Mouse (Mus musculus) embryonic facial prominence, embryonic 12.5 days (tissue): Measurements from ENCODE around the gene Efcab3. TPM values are rescaled to one million over a fixed set of nuclear protein-coding genes. Genes with fewer than 3 reads are reported as not detected.

Source experiments
- ATAC-seq: fragments of 200-750 bp; cut with Nextera tagmentation; 2 replicates; pipeline ENCODE4 v1.8.0; 2017; ENCODE audit not compliant: insufficient number of reproducible peaks, insufficient read depth, low FRiP score, low TSS enrichment
- H3K27ac ChIP-seq: fragments of 300-500 bp; sonication (generic); 2 replicates; pipeline ENCODE4 v1.5.1; 2016; ENCODE audit warnings: mild to moderate bottlenecking
- H3K27me3 ChIP-seq: fragments of 300-500 bp; sonication (generic); 2 replicates; pipeline ENCODE4 v1.6.1; 2016; ENCODE audit warnings: mild to moderate bottlenecking, moderate library complexity
- H3K36me3 ChIP-seq: fragments of 300-500 bp; sonication (generic); 2 replicates; pipeline ENCODE4 v1.6.1; 2016; ENCODE audit warnings: mild to moderate bottlenecking
- H3K4me1 ChIP-seq: fragments of 300-500 bp; sonication (generic); 2 replicates; pipeline ENCODE4 v1.6.1; 2016
- H3K4me2 ChIP-seq: fragments of 300-500 bp; sonication (generic); replicated peaks from 2 replicates; pipeline ENCODE4 v1.6.1; 2016; ENCODE audit warnings: mild to moderate bottlenecking, moderate library complexity
- H3K4me3 ChIP-seq: fragments of 300-500 bp; sonication (generic); 2 replicates; pipeline ENCODE4 v1.5.1; 2016; ENCODE audit warnings: mild to moderate bottlenecking
- H3K9ac ChIP-seq: fragments of 300-500 bp; sonication (generic); 2 replicates; pipeline ENCODE4 v1.6.1; 2016; ENCODE audit warnings: mild to moderate bottlenecking, moderate library complexity
- H3K9me3 ChIP-seq: fragments of 300-500 bp; sonication (generic); 2 replicates; pipeline ENCODE4 v1.6.1; 2016; ENCODE audit warnings: mild to moderate bottlenecking, moderate library complexity
- WGBS: fragments of 180-500 bp; shearing (Covaris S2); methylation state at CpG from one replicate; pipeline ENCODE4 v1.1.7; 2016; 5-methylcytosine and 5-hydroxymethylcytosine counted together
- polyA plus RNA-seq: library from polyadenylated mRNA; unstranded; fragments of >200 nt; fragmentation: Nextera tagmentation; extraction: Ambion mirVana; gene quantifications from 2 replicates; pipeline ENCODE4 v1.2.1, GENCODE M21; 2016

The Efcab3 gene
- polyA plus RNA-seq, 1 experiment from 2014 or later, result not detected

GRCm38 (mm10) chr11:105149766-105150165 lies 86.4 kb downstream of the Efcab3 start:
- Histone ChIP-seq H3K27ac (no peak overlapping the region), H3K9me3 (no peaks in the 10 kb centered on the region), H3K4me3 (no peak overlapping the region), H3K4me1 (peaks cover 23% of the 10 kb centered on the region), H3K27me3 (peaks cover 9% of the 10 kb centered on the region; the same call in 1 of the 2 replicates), H3K36me3 (no peaks in the 10 kb centered on the region), H3K9ac (no peak overlapping the region), H3K4me2 (no peak overlapping the region)
- no peak for ATAC-seq
- WGBS, result 91% methylated on average over 1 of the region's 1 CpGs

GRCm38 (mm10) chr11:105150691-105151090 lies 87.3 kb downstream of the Efcab3 start:
- H3K9me3 ChIP-seq, result no peaks in the 10 kb centered on the region
- H3K27me3 ChIP-seq, result peaks cover 9% of the 10 kb centered on the region; the same call in 1 of the 2 replicates
- no peak for ATAC-seq
- H3K36me3 ChIP-seq, result no peaks in the 10 kb centered on the region
- WGBS, result 60% methylated on average over 4 of the region's 4 CpGs
- no peak overlapping the region for H3K4me2 ChIP-seq
- no peak overlapping the region for H3K9ac ChIP-seq
- H3K27ac ChIP-seq, result no peak overlapping the region
- H3K4me3 ChIP-seq, result no peak overlapping the region
- peaks cover 26% of the 10 kb centered on the region for H3K4me1 ChIP-seq

DNA sequence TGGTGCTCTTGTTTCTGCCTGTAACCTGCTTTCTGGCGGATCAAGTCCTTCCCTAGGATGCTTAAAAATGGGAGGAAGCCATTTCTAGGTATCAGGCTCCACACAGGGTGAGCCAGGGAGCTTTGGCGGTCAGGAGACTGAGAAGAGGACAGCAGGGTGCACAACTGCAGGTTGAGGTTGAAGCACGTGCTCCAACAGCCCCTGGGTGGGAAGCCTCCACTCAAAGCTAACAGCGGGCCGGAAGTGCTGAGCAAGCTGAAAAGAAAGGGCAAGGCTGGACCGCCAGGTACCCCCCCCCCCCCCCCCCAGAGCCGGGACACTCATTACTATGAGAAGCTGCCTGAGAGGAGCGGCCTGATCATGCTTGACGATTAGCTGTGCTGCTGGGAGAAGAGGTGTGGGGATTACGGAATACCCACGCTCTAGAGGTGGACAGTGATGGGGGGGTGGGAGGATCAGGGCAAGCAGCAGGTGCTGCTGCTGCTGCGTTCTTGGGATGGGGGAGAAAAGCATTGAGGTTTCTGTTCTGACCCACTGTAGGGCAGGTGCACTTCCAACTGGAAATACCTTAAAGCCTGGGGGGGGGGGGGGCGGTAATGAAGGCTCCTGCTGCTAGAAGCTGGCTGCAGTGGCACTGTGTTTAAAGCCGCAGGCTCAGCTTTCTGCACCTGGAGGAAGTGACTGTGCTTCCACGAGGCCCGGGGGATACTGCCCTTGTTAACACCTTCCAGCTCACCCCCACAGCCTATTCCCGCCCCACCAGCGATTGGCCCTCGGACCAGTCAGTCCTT lies 88.0 kb downstream of the Efcab3 start:
- Histone ChIP-seq H3K4me1 (peaks cover 32% of the 10 kb centered on the region), H3K36me3 (no peaks in the 10 kb centered on the region), H3K4me2 (0 out of 2 replicates have a peak overlapping the region, but pooled peaks have one; percentile 9), H3K9me3 (no peaks in the 10 kb centered on the region), H3K4me3 (no peak overlapping the region), H3K9ac (peak overlapping the region; percentile 20; the same call in 1 of the 2 replicates), H3K27ac (no peak overlapping the region), H3K27me3 (peaks cover 9% of the 10 kb centered on the region; the same call in 1 of the 2 replicates)
- ATAC-seq, result no peak
- WGBS, result 19% methylated on average over 18 of the region's 19 CpGs

DNA sequence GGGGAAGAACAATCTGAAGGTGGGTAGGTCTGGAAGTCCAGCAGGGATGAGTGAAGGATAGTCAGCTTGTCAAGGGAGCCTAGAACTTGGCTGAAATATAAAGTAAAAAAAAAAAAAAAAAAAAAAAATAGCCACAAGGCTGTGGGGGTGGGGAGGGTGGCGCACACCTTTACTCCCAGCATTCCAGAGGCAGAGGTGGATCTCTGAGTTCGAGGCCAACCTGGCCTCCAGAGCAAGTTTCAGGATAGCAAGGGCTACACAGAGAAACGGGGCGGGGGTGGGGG lies 88.6 kb downstream of the Efcab3 start:
- Histone ChIP-seq H3K4me3 (no peak overlapping the region), H3K9ac (no peak overlapping the region), H3K9me3 (no peaks in the 10 kb centered on the region), H3K27me3 (peaks cover 9% of the 10 kb centered on the region; the same call in 1 of the 2 replicates), H3K4me1 (peaks cover 33% of the 10 kb centered on the region), H3K36me3 (no peaks in the 10 kb centered on the region), H3K27ac (no peak overlapping the region), H3K4me2 (no peak overlapping the region)
- WGBS, result no CpG with 5 or more reads among the region's 4 CpGs
- ATAC-seq, result no peak

DNA sequence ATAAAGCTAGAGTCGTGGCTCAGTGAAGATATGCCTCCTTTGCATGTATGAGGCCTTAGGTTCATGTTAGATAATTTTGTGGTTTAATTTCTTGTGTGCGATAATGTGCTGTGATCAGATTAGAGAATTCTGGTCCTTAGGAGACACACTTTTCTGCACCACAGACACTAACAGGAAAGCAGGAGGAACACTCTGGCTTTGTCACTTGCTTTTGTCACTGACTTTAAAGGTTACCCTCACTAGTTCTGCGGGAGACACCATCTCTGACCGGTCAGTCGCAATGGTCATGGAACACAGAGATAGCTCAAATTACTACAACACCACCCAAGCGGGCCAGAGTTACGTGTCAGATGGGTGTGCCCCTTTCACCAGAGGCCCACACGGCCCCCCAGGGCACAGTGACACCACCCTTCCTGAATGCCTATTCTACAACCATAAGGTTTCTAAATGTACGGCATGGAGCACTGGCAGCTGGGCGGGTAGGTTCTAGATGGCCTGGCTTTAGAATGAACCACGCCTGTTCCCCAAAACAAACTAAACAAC lies 89.0 kb downstream of the Efcab3 start:
- Histone ChIP-seq H3K4me1 (peaks cover 33% of the 10 kb centered on the region), H3K4me2 (no peak overlapping the region), H3K27me3 (peaks cover 9% of the 10 kb centered on the region; the same call in 1 of the 2 replicates), H3K9ac (no peak overlapping the region), H3K27ac (no peak overlapping the region), H3K36me3 (no peaks in the 10 kb centered on the region), H3K4me3 (no peak overlapping the region), H3K9me3 (no peaks in the 10 kb centered on the region)
- ATAC-seq, result no peak
- 43% methylated on average over 11 of the region's 11 CpGs for WGBS

GRCm38 (mm10) chr11:105153068-105153833 lies 89.9 kb downstream of the Efcab3 start:
- Histone ChIP-seq H3K27me3 (peaks cover 9% of the 10 kb centered on the region; the same call in 1 of the 2 replicates), H3K4me3 (no peak overlapping the region), H3K4me2 (no peak overlapping the region), H3K4me1 (peaks cover 33% of the 10 kb centered on the region), H3K9ac (no peak overlapping the region), H3K9me3 (no peaks in the 10 kb centered on the region), H3K27ac (0 out of 2 replicates have a peak overlapping the region, but pooled peaks have one; percentile 1), H3K36me3 (no peaks in the 10 kb centered on the region)
- WGBS, result 7% methylated on average over 12 of the region's 12 CpGs
- no peak for ATAC-seq

GRCm38 (mm10) chr11:105155915-105156314 lies 92.5 kb downstream of the Efcab3 start:
- Histone ChIP-seq H3K4me1 (peaks cover 33% of the 10 kb centered on the region), H3K4me3 (no peak overlapping the region)

DNA sequence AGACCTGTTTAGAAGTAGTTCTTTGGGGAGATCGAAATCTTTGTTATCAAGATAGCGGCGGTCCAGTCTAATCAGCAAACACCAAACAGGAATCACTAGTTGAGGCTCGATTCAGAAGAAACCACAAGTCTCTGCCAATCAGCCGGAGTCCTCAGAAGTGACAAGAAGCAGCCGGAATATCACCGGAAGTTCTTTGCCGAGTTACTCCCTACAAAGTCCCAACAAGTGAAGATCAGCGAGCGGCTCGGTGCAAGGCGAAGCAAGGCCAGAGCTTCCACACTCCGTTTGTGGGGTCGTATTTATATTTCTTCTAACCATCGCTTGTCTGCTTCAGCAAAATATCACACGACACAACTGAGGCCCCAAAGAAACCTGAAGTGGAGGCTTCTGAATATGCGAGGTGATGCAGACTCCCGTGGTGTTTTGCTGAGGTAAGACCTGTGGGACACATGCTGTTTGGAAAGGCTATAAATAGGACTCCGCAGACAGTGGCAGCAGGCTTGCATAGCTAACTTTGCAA lies 93.4 kb downstream of the Efcab3 start:
- Histone ChIP-seq H3K9me3 (no peaks in the 10 kb centered on the region), H3K9ac (no peak overlapping the region), H3K27ac (no peak overlapping the region), H3K4me1 (peaks cover 29% of the 10 kb centered on the region), H3K4me3 (no peak overlapping the region), H3K4me2 (no peak overlapping the region), H3K36me3 (no peaks in the 10 kb centered on the region), H3K27me3 (0 out of 2 replicates have a peak, but pooled peaks cover under 1% of the 10 kb centered on the region)
- no peak for ATAC-seq
- 84% methylated on average over 19 of the region's 19 CpGs for WGBS

More at GRCm38 (mm10) chr11:105155915-105156314, 92.5 kb downstream of the Efcab3 start:
- Histone ChIP-seq H3K4me2 (no peak overlapping the region), H3K9ac (no peak overlapping the region), H3K36me3 (no peaks in the 10 kb centered on the region), H3K27me3 (peaks cover 9% of the 10 kb centered on the region; the same call in 1 of the 2 replicates), H3K9me3 (no peaks in the 10 kb centered on the region), H3K27ac (no peak overlapping the region)
- no peak for ATAC-seq
- 43% methylated on average over 4 of the region's 4 CpGs for WGBS

DNA sequence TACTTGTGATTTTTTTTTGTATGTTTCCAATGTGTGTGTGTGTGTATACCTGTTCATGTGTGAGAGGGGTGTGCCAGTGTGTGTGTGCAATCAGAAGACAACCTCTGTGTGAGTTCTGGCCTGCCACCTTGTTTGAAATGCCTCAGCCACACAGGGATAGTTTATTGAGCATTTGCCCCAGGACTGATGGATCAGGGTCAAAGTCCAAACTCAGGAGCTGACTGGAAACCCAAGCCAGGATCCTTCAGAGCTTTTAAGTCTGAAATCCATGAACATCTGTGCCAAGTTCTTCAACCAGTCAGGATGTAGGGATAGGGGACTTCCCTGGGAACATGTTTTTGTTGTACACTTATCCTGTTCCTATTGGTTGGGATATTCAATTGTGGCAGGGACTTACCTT lies 94.7 kb downstream of the Efcab3 start:
- no peak overlapping the region for H3K9ac ChIP-seq
- no peaks in the 10 kb centered on the region for H3K27me3 ChIP-seq
- no peak overlapping the region for H3K4me3 ChIP-seq
- H3K9me3 ChIP-seq, result peaks cover 4% of the 10 kb centered on the region; the same call in 1 of the 2 replicates
- ATAC-seq, result no peak
- H3K4me1 ChIP-seq, result peaks cover 22% of the 10 kb centered on the region
- no peak overlapping the region for H3K4me2 ChIP-seq
- no peaks in the 10 kb centered on the region for H3K36me3 ChIP-seq
- H3K27ac ChIP-seq, result no peak overlapping the region

DNA sequence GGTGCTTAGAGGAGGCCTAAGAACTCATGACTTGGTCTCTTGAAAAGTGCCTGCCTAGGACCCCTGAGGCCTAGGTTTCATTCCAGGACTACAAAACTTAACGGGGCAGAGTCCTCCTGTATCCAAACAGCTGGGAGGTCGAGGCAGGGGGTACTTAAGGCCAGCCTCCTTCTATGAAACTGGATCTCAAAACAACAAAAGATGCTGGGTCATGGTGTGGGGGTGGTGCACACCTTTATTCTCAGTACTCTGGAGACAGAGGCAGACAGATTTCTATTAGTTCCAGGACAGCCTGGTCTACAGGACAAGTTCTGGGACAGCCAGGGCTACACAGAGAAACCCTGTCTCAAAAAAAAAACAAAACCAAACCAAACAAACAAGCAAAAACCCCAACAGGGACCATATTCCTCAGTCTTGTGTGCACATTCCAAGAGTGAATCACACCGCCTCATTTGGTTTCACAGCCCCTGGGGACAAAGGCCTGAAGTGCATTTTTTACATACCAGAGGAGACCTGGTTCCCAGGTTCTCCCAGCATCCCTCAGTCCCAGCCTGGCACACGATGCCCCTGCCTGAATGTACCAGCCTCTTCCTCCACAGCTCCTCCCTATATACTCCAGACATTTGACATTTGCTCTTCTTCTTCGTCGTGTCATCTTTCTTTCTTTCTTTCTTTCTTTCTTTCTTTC lies 96.4 kb downstream of the Efcab3 start:
- no peak overlapping the region for H3K9ac ChIP-seq
- H3K27ac ChIP-seq, result no peak overlapping the region
- peaks cover 10% of the 10 kb centered on the region for H3K4me1 ChIP-seq
- WGBS, result 46% methylated on average over 6 of the region's 6 CpGs
- H3K36me3 ChIP-seq, result no peaks in the 10 kb centered on the region
- H3K27me3 ChIP-seq, result no peaks in the 10 kb centered on the region
- peaks cover 9% of the 10 kb centered on the region for H3K9me3 ChIP-seq
- no peak for ATAC-seq
- no peak overlapping the region for H3K4me2 ChIP-seq
- no peak overlapping the region for H3K4me3 ChIP-seq

DNA sequence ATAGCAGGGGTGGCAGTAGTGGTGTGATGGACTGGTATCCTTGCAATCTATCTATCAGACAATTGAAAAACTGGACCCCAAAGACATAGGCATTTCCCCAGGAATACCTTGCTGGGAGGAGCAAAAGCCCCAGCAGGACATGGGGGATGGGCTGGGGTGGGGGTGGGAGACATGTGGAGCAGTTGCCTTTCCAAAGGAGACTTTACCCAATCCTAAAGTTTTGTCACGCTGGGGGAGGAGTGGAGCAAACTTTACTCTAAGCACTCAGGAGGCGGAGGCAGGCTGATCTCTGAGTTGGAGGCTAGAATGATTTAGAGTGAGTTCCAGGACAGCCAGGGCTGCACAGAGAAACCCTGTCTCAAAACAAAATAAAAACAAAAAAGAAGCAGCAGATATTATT lies 98.0 kb downstream of the Efcab3 start:
- H3K9ac ChIP-seq, result no peak overlapping the region
- H3K27ac ChIP-seq, result no peak overlapping the region
- 83% methylated on average over 2 of the region's 2 CpGs for WGBS
- no peak overlapping the region for H3K4me3 ChIP-seq
- H3K9me3 ChIP-seq, result peaks cover 24% of the 10 kb centered on the region
- peaks cover under 1% of the 10 kb centered on the region; the same call in 1 of the 2 replicates for H3K4me1 ChIP-seq
- H3K36me3 ChIP-seq, result no peaks in the 10 kb centered on the region
- H3K27me3 ChIP-seq, result no peaks in the 10 kb centered on the region
- no peak overlapping the region for H3K4me2 ChIP-seq
- ATAC-seq, result no peak
